24 mouse cellular contexts compared by ENCODE assay signal in genomic region chr9:104164194-104164593, GRCm38 (mm10). TPM values are rescaled to one million over a fixed set of nuclear protein-coding genes. Genes with fewer than 3 reads are reported as not detected.
A peak's percentile ranks its signal among the peaks of the same experiment; 100 is the strongest.
DNase-seq lines count a peak whose midpoint lies in the region; ATAC-seq and TF ChIP-seq lines count a peak whose summit lies in the region.
"Had no signal": no experiment of that assay in that cellular context is flagged by ENCODE, and none has a peak within 500 bp of the region (broad histone marks: within the 10 kb centered on the region; RNA-seq: fewer than 3 reads in every experiment).

No protein-coding gene starts in this region.

- intact Hi-C loops in heart, adult 2 months (cut with DNase I), result no loop called here

- H3K4me2 ChIP-seq in midbrain, embryonic 14.5 days (ENCODE audit: low read length), result no peak overlapping the region
- H3K4me2 ChIP-seq in midbrain, embryonic 16.5 days (ENCODE audit: low read length), result no peak overlapping the region
- H3K4me2 ChIP-seq: forebrain, embryonic 12.5 days; heart, embryonic 13.5 days; liver, embryonic 15.5 days had no signal

- H3K4me3 ChIP-seq in heart, adult 2 months, result no peak overlapping the region
- H3K4me3 ChIP-seq in layer of hippocampus, adult 2 months, result no peak overlapping the region
- no peak overlapping the region for H3K4me3 ChIP-seq in midbrain, embryonic 14.5 days (replicated peaks; ENCODE audit: low read depth, low read length)
- no peak overlapping the region for H3K4me3 ChIP-seq in midbrain, embryonic 16.5 days (ENCODE audit: low read depth, low read length)
- H3K4me3 ChIP-seq: erythroblast, embryonic 14.5 days; forebrain, embryonic 12.5 days; heart, embryonic 13.5 days; liver, embryonic 15.5 days had no signal

- no peaks in the 10 kb centered on the region for H3K36me3 ChIP-seq in heart, adult 2 months (ENCODE audit: control insufficient read depth, insufficient read depth, low read length)
- H3K36me3 ChIP-seq in midbrain, embryonic 14.5 days (ENCODE audit: control insufficient read depth, insufficient read depth, low read length), result peaks cover 85% of the 10 kb centered on the region
- peaks cover 53% of the 10 kb centered on the region for H3K36me3 ChIP-seq in midbrain, embryonic 16.5 days (ENCODE audit: control insufficient read depth, insufficient read depth, low read length)

- H3K9ac ChIP-seq in heart, adult 2 months (ENCODE audit: low read depth, low read length), result no peak overlapping the region
- no peak overlapping the region for H3K9ac ChIP-seq in midbrain, embryonic 14.5 days (replicated peaks; ENCODE audit: low read length)
- no peak overlapping the region for H3K9ac ChIP-seq in midbrain, embryonic 16.5 days (ENCODE audit: low read depth, low read length)
- H3K9ac ChIP-seq: forebrain, embryonic 12.5 days; heart, embryonic 13.5 days; liver, embryonic 15.5 days had no signal

- H3K27ac ChIP-seq in heart, adult 2 months, result no peak overlapping the region
- no peak overlapping the region for H3K27ac ChIP-seq in layer of hippocampus, adult 2 months
- H3K27ac ChIP-seq in midbrain, embryonic 14.5 days (replicated peaks; ENCODE audit: low read depth, low read length), result no peak overlapping the region
- H3K27ac ChIP-seq in midbrain, embryonic 16.5 days (ENCODE audit: low read length), result no peak overlapping the region
- H3K27ac ChIP-seq: forebrain, embryonic 12.5 days; heart, embryonic 13.5 days; liver, embryonic 15.5 days had no signal

- H3K79me2 ChIP-seq in heart, adult 2 months (replicated peaks; ENCODE audit: control insufficient read depth, insufficient read depth, low read length), result no peaks in the 10 kb centered on the region

- peak; percentile 14 for TF ChIP-seq CTCF in heart, adult 2 months (IDR thresholded peaks at IDR 0.05)
- TF ChIP-seq CTCF in layer of hippocampus, adult 2 months (conservative IDR thresholded peaks at IDR 0.05), result peak; percentile 56

- TF ChIP-seq POLR2A in heart, adult 2 months (IDR thresholded peaks at IDR 0.05; ENCODE audit: insufficient read depth, low read depth, low read length), result no peak

- H3K9me3 ChIP-seq in midbrain, embryonic 14.5 days (ENCODE audit: control insufficient read depth, low read length), result no peaks in the 10 kb centered on the region
- H3K9me3 ChIP-seq in midbrain, embryonic 16.5 days (replicated peaks; ENCODE audit: control insufficient read depth, low read length, poor library complexity, severe bottlenecking), result no peaks in the 10 kb centered on the region
- H3K9me3 ChIP-seq: forebrain, embryonic 12.5 days; heart, embryonic 13.5 days; liver, embryonic 15.5 days had no signal

- WGBS in heart, adult 2 months, result 80% methylated on average over 5 of the region's 5 CpGs
- WGBS in midbrain, embryonic 14.5 days, result 91% methylated on average over 5 of the region's 5 CpGs
- WGBS in midbrain, embryonic 16.5 days, result 90% methylated on average over 5 of the region's 5 CpGs

- no peaks in the 10 kb centered on the region for H3K27me3 ChIP-seq in heart, adult 2 months (ENCODE audit: control insufficient read depth, insufficient read depth, low read length)
- no peaks in the 10 kb centered on the region for H3K27me3 ChIP-seq in midbrain, embryonic 14.5 days (ENCODE audit: control insufficient read depth, insufficient read depth, low read length)
- H3K27me3 ChIP-seq in midbrain, embryonic 16.5 days (ENCODE audit: control insufficient read depth, insufficient read depth, low read depth, low read length), result no peaks in the 10 kb centered on the region
- H3K27me3 ChIP-seq: forebrain, embryonic 12.5 days; heart, embryonic 13.5 days; liver, embryonic 15.5 days had no signal

- ATAC-seq in midbrain, embryonic 14.5 days (ENCODE audit: low FRiP score, low TSS enrichment), result no peak
- no peak for ATAC-seq in midbrain, embryonic 16.5 days
- ATAC-seq: CD4-positive, CD25-positive, alpha-beta regulatory T cell, adult 4 months had no signal

- no peak for TF ChIP-seq EP300 in heart, adult 2 months (IDR thresholded peaks at IDR 0.05; ENCODE audit: insufficient read depth, low read depth, low read length)

- H3K4me1 ChIP-seq in heart, adult 2 months (ENCODE audit: control insufficient read depth, insufficient read depth, low read length), result no peaks in the 10 kb centered on the region
- H3K4me1 ChIP-seq in midbrain, embryonic 14.5 days (ENCODE audit: control insufficient read depth, insufficient read depth, low read length), result no peaks in the 10 kb centered on the region
- no peaks in the 10 kb centered on the region for H3K4me1 ChIP-seq in midbrain, embryonic 16.5 days (ENCODE audit: control insufficient read depth, insufficient read depth, low read length)
- H3K4me1 ChIP-seq: forebrain, embryonic 12.5 days; heart, embryonic 13.5 days; liver, embryonic 15.5 days had no signal

- DNase-seq in heart, adult 2 months, result no peak
- DNase-seq in heart, adult 18-20 months, result no peak
- DNase-seq in layer of hippocampus, adult 2 months (ENCODE audit: low spot score in 2 of 2), result no peak
- DNase-seq in layer of hippocampus, adult 8-10 months (ENCODE audit: low spot score in 2 of 2), result no peak
- DNase-seq in midbrain, embryonic 14.5 days, result peak; percentile 7
- no peak for DNase-seq in cerebellum, postnatal 36 days
- DNase-seq: adrenal gland, postnatal 25 days; cerebellum, adult 18-20 months; cerebellum, postnatal 10 days; gastrocnemius, postnatal 10 days; heart, postnatal 14 days; kidney, adult 11 months; kidney, postnatal 36 days; layer of hippocampus, postnatal 36 days; lung, postnatal 14 days; thymus, postnatal 4 days had no signal

RNA-seq across cellular contexts. Expression of gene Ackr4, which starts 37.5 kb away (rescaled TPM):
- total RNA-seq in heart, adult 2 months (2021), result 1 to 10 TPM; 1.6 to 2.4 TPM
- polyA plus RNA-seq in heart, adult 2 months (2012; rRNA removed), result 6.8 and 10.9 TPM in 2 replicates
- 1 to 10 TPM; 1.8 to 1.9 TPM for total RNA-seq in heart, adult 18-20 months (2021)
- total RNA-seq in layer of hippocampus, adult 2 months (2021), result under 1 TPM in 1 of 2 experiments, not detected in 1; 0.49 TPM
- under 1 TPM in 2 of 4 experiments, not detected in 2; 0.14 to 0.67 TPM for total RNA-seq in layer of hippocampus, adult 8-10 months (2022)
- 0.46 and 0.80 TPM in 2 replicates for polyA plus RNA-seq in midbrain, embryonic 14.5 days (2014; fragmentation: Nextera tagmentation; extraction: Ambion mirVana)
- polyA plus RNA-seq in midbrain, embryonic 16.5 days (2015; fragmentation: Nextera tagmentation; extraction: Ambion mirVana), result 0.78 and 1.1 TPM in 2 replicates
- total RNA-seq: adrenal gland, adult 18-20 months; granulocyte monocyte progenitor cell, adult 5-6 weeks; layer of hippocampus, postnatal 36 days had no signal
- polyA plus RNA-seq: erythroblast, embryonic 14.5 days had no signal
